Mouse (Mus musculus): ENCODE data around the gene Mknk2. TPM values are rescaled to one million over a fixed set of nuclear protein-coding genes. Genes with fewer than 3 reads are reported as not detected.

The Mknk2 gene
- polyA plus RNA-seq, 1 experiment from 2014 or later = 104 TPM

- WGBS = 0% methylated on average over 41 of the region's 54 CpGs
- Histone ChIP-seq H3K9ac (peak overlapping the region; percentile 87), H3K27me3 (no peaks in the 10 kb centered on the region), H3K9me3 (no peaks in the 10 kb centered on the region), H3K4me2 (peak overlapping the region; percentile 77), H3K27ac (peak overlapping the region; percentile 98), H3K4me3 (peak overlapping the region; percentile 90), H3K4me1 (peaks cover 61% of the 10 kb centered on the region), H3K36me3 (peaks cover 20% of the 10 kb centered on the region)
- ATAC-seq (ENCODE audit: borderline replicate concordance, extremely low read depth, low FRiP score, low TSS enrichment) = no peak; the same call in 1 of the 2 replicates
These were observed 2.3 kb downstream of the Mknk2 start for GRCm38 (mm10) chr10:80675405-80676197.

- Histone ChIP-seq H3K4me3 (peak overlapping the region; percentile 90), H3K9me3 (no peaks in the 10 kb centered on the region), H3K27me3 (no peaks in the 10 kb centered on the region), H3K27ac (peak overlapping the region; percentile 98), H3K4me2 (peak overlapping the region; percentile 77), H3K9ac (peak overlapping the region; percentile 87), H3K4me1 (peaks cover 61% of the 10 kb centered on the region), H3K36me3 (peaks cover 26% of the 10 kb centered on the region)
- no peak for ATAC-seq (ENCODE audit: borderline replicate concordance, extremely low read depth, low FRiP score, low TSS enrichment)
- 10% methylated on average over 6 of the region's 6 CpGs for WGBS
These were observed 3.0 kb downstream of the Mknk2 start for GRCm38 (mm10) chr10:80674851-80675404.

DNA sequence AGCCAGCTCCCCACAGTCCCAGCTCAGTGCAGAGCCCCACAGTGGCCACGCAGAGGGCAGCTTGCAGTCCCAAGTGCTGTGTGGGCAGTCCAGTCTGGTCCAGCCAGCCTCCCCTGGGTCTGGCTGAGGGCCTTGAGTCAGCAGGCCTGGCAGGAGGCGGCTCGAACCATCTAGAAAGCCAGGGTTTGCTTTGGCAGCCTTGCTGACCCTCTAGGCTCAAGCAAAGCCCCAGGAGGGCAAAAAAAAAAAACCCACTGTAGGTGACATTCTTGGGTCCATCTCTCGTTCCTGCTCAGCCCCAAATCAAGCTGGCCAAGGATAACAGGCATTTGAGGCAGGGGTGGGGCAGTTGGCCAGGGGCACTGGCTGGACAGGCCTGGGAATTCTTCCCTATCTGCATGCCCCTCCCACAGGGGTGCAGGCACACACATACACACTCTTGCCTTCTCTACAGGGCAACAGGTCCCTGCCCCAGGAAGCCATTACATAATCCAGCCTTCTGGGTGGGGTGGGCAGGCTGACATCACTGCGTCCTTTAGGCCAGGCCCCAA lies 3.7 kb downstream of the Mknk2 start:
- 45% methylated on average over 5 of the region's 5 CpGs for whole genome bisulfite sequencing
- Histone ChIP-seq H3K4me3 (peak overlapping the region; percentile 90), H3K9ac (peak overlapping the region; percentile 87), H3K36me3 (peaks cover 33% of the 10 kb centered on the region), H3K4me2 (peak overlapping the region; percentile 77), H3K9me3 (no peaks in the 10 kb centered on the region), H3K27ac (peak overlapping the region; percentile 98; the same call in 1 of the 2 replicates), H3K4me1 (peaks cover 55% of the 10 kb centered on the region), H3K27me3 (no peaks in the 10 kb centered on the region)
- no peak for ATAC-seq (ENCODE audit: borderline replicate concordance, extremely low read depth, low FRiP score, low TSS enrichment)

DNA sequence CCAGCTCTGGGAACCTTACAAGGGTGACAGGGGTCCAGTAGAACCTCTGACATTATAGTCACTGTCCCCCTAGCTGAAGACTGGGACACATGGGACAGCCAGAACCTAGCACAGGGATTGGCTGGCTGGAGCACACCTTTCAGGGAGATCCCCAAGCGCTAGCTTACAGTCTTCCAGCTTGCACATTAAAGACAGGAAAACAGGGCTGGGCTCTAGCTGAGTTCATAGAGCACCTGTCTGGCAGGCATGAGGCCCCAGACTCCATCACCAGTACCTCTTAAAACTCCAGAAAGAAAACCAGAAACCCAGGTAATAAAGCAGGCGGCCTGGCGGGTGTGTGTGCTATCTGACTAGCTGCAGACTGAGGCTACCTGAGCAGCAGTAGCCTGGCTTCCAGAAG lies 4.2 kb downstream of the Mknk2 start:
- Histone ChIP-seq H3K9me3 (no peaks in the 10 kb centered on the region), H3K4me3 (peak overlapping the region; percentile 90), H3K36me3 (peaks cover 39% of the 10 kb centered on the region), H3K9ac (peak overlapping the region; percentile 87), H3K4me2 (peak overlapping the region; percentile 77), H3K27me3 (no peaks in the 10 kb centered on the region), H3K27ac (no peak overlapping the region; the same call in 1 of the 2 replicates), H3K4me1 (peaks cover 49% of the 10 kb centered on the region)
- WGBS = 87% methylated on average over 3 of the region's 3 CpGs
- ATAC-seq (ENCODE audit: borderline replicate concordance, extremely low read depth, low FRiP score, low TSS enrichment) = no peak

GRCm38 (mm10) chr10:80671936-80672690 lies 5.8 kb downstream of the Mknk2 start:
- H3K4me1 ChIP-seq = peaks cover 35% of the 10 kb centered on the region
- 84% methylated on average over 11 of the region's 11 CpGs for WGBS
- no peak overlapping the region for H3K27ac ChIP-seq

GRCm38 (mm10) chr10:80671251-80671650 lies 6.7 kb downstream of the Mknk2 start:
- no peak for ATAC-seq (ENCODE audit: borderline replicate concordance, extremely low read depth, low FRiP score, low TSS enrichment)
- peaks cover 63% of the 10 kb centered on the region for H3K36me3 ChIP-seq
- 87% methylated on average over 4 of the region's 4 CpGs for WGBS

More at GRCm38 (mm10) chr10:80671936-80672690, 5.8 kb downstream of the Mknk2 start:
- Histone ChIP-seq H3K9me3 (no peaks in the 10 kb centered on the region), H3K27me3 (no peaks in the 10 kb centered on the region), H3K4me3 (no peak overlapping the region), H3K36me3 (peaks cover 55% of the 10 kb centered on the region), H3K4me2 (no peak overlapping the region), H3K9ac (no peak overlapping the region)
- no peak for ATAC-seq (ENCODE audit: borderline replicate concordance, extremely low read depth, low FRiP score, low TSS enrichment)

DNA sequence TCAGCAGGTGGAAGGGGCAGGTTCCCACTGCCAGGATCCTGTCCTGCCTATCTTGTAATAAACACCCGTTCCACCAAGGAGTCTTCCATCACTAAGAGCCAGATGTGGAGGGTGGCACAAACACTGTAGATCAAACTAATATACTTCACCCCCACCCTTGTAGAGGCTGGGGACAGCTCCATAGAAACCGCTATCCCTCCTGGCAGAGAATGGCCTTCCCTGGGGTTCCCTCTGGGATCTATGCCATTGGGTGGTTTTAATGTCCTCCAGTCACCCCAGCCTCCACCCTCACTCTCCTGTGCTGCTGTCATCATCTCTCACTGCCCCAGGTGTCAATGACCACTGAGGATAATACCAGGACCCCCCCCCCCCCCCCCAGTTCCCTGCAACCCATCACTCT lies 7.4 kb downstream of the Mknk2 start:
- Histone ChIP-seq H3K4me2 (no peak overlapping the region), H3K27ac (no peak overlapping the region), H3K27me3 (no peaks in the 10 kb centered on the region), H3K36me3 (peaks cover 69% of the 10 kb centered on the region), H3K9ac (no peak overlapping the region), H3K4me1 (peaks cover 46% of the 10 kb centered on the region), H3K4me3 (no peak overlapping the region), H3K9me3 (no peaks in the 10 kb centered on the region)
- ATAC-seq (ENCODE audit: borderline replicate concordance, extremely low read depth, low FRiP score, low TSS enrichment) = no peak
- WGBS = 93% methylated on average over 2 of the region's 2 CpGs

More at GRCm38 (mm10) chr10:80671251-80671650, 6.7 kb downstream of the Mknk2 start:
- H3K27me3 ChIP-seq = no peaks in the 10 kb centered on the region
- peaks cover 39% of the 10 kb centered on the region for H3K4me1 ChIP-seq
- H3K27ac ChIP-seq = no peak overlapping the region
- no peaks in the 10 kb centered on the region for H3K9me3 ChIP-seq
- no peak overlapping the region for H3K9ac ChIP-seq
- H3K4me2 ChIP-seq = no peak overlapping the region
- no peak overlapping the region for H3K4me3 ChIP-seq

DNA sequence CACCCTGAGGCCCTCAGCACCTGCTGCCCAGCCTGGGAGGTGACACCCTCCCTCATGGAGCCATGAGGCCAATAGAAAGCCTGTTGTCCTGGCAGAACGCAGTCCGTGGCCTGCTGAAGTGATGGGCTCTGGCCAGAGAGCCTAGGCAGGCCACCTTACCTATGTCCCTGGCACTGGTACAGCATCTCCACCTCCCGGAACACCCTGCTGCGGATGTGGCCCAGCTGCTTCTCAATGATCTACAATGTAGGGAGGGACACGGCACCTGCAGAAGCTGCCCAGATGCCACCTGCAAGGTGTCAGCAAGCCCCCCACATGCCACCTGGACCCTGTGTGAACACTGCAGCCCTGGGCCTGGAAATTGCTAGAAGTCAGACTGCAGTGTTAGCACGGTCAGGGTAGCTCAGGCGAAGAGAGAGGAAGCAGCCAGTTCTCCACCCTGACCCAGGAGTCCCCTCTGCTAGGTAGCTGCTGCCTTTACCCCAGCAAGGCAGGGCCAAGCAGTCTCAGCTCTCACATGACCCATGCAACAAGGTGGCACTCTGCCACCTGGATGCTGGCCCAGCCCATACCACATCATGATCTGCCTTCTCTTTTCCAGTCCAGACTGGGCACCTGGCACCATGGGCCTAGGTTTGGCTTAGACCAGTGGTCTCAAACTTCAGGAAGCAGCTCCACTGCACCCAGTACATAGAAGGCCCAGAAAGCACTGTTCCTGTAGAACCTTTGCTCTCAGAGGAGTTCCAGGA lies 8.0 kb downstream of the Mknk2 start:
- no peak for ATAC-seq (ENCODE audit: borderline replicate concordance, extremely low read depth, low FRiP score, low TSS enrichment)
- no peak overlapping the region for H3K4me3 ChIP-seq
- no peaks in the 10 kb centered on the region for H3K9me3 ChIP-seq
- no peaks in the 10 kb centered on the region for H3K27me3 ChIP-seq
- WGBS = 95% methylated on average over 7 of the region's 7 CpGs
- H3K36me3 ChIP-seq = peaks cover 70% of the 10 kb centered on the region
- H3K9ac ChIP-seq = no peak overlapping the region
- H3K4me1 ChIP-seq = peaks cover 50% of the 10 kb centered on the region
- no peak overlapping the region for H3K4me2 ChIP-seq
- no peak overlapping the region for H3K27ac ChIP-seq

GRCm38 (mm10) chr10:80669018-80669417 lies 8.9 kb downstream of the Mknk2 start:
- Histone ChIP-seq H3K4me2 (no peak overlapping the region), H3K27me3 (no peaks in the 10 kb centered on the region), H3K9me3 (no peaks in the 10 kb centered on the region), H3K4me1 (peaks cover 50% of the 10 kb centered on the region), H3K27ac (no peak overlapping the region), H3K9ac (no peak overlapping the region), H3K36me3 (peaks cover 70% of the 10 kb centered on the region), H3K4me3 (no peak overlapping the region)
- ATAC-seq (ENCODE audit: borderline replicate concordance, extremely low read depth, low FRiP score, low TSS enrichment) = no peak
- 88% methylated on average over 12 of the region's 12 CpGs for WGBS

DNA sequence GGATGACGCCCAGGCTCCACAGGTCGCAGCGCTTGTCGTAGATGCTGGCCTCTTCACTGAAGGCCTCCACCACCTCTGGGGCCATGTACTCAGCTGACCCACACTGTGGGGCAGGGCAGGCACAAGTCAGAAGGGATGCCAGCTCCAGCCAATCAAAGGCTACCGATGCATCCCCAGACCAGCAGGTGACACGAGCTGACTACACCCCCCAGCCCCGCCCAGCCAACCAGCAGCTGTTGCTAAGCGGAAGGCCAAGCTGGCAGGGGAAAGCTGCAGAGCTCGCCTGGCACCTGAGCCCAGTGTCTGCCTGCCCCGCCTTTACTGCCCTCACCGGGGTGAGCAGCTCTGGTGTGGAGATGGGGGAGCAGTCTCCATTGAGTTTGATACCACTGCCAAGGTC lies 9.3 kb downstream of the Mknk2 start:
- no peak overlapping the region for H3K9ac ChIP-seq
- H3K36me3 ChIP-seq = peaks cover 70% of the 10 kb centered on the region
- H3K27ac ChIP-seq = no peak overlapping the region
- no peaks in the 10 kb centered on the region for H3K27me3 ChIP-seq
- H3K4me3 ChIP-seq = no peak overlapping the region
- H3K9me3 ChIP-seq = no peaks in the 10 kb centered on the region
- no peak for ATAC-seq (ENCODE audit: borderline replicate concordance, extremely low read depth, low FRiP score, low TSS enrichment)
- WGBS = 79% methylated on average over 11 of the region's 11 CpGs
- H3K4me2 ChIP-seq = no peak overlapping the region
- H3K4me1 ChIP-seq = peaks cover 50% of the 10 kb centered on the region

GRCm38 (mm10) chr10:80666837-80667412 lies 11.0 kb downstream of the Mknk2 start:
- no peak for ATAC-seq (ENCODE audit: borderline replicate concordance, extremely low read depth, low FRiP score, low TSS enrichment)

More at GRCm38 (mm10) chr10:80666837-80667412, 11.0 kb downstream of the Mknk2 start:
- 67% methylated on average over 19 of the region's 19 CpGs for WGBS
- H3K36me3 ChIP-seq = peaks cover 63% of the 10 kb centered on the region
- no peak overlapping the region for H3K4me2 ChIP-seq
- H3K9me3 ChIP-seq = no peaks in the 10 kb centered on the region
- no peaks in the 10 kb centered on the region for H3K27me3 ChIP-seq
- H3K4me3 ChIP-seq = no peak overlapping the region
- H3K27ac ChIP-seq = no peak overlapping the region
- no peak overlapping the region for H3K9ac ChIP-seq
- peaks cover 43% of the 10 kb centered on the region for H3K4me1 ChIP-seq
